Mouse (Mus musculus) forebrain, embryonic 10.5 days (tissue): ENCODE results near the gene Stap2. TPM values are rescaled to one million over a fixed set of nuclear protein-coding genes. Genes with fewer than 3 reads are reported as not detected.

Experiments
- DNase-seq: peaks from one replicate; pipeline ENCODE4 v3.0.0-alpha.2; 2017; ENCODE audit warnings: low spot score; ENCODE audit errors: extremely low spot score
- H3K27ac ChIP-seq: fragments of 300-500 bp; sonication (generic); 2 replicates; pipeline ENCODE4 v1.5.1; 2016; ENCODE audit warnings: mild to moderate bottlenecking
- H3K27me3 ChIP-seq: fragments of 300-500 bp; sonication (generic); 2 replicates; pipeline ENCODE4 v1.6.1; 2016; ENCODE audit warnings: mild to moderate bottlenecking; ENCODE audit not compliant: poor library complexity, severe bottlenecking
- H3K36me3 ChIP-seq: fragments of 300-500 bp; sonication (generic); replicated peaks from 2 replicates; pipeline ENCODE4 v1.6.1; 2016; ENCODE audit warnings: mild to moderate bottlenecking, moderate library complexity
- H3K4me1 ChIP-seq: fragments of 300-500 bp; sonication (generic); 2 replicates; pipeline ENCODE4 v1.6.1; 2016
- H3K4me3 ChIP-seq: fragments of 300-500 bp; sonication (generic); 2 replicates; pipeline ENCODE4 v1.5.1; 2016; ENCODE audit warnings: mild to moderate bottlenecking, moderate library complexity
- H3K9me3 ChIP-seq: fragments of 300-500 bp; sonication (generic); 2 replicates; pipeline ENCODE4 v1.6.1; 2016; ENCODE audit warnings: mild to moderate bottlenecking, moderate library complexity
- WGBS: fragments of 180-500 bp; shearing (Covaris S2); methylation state at CpG from one replicate; pipeline ENCODE4 v1.1.7; 2016; 5-methylcytosine and 5-hydroxymethylcytosine counted together
- polyA plus RNA-seq: library from polyadenylated mRNA; unstranded; fragments of >200 nt; fragmentation: Nextera tagmentation; extraction: Ambion mirVana; gene quantifications from 2 replicates; pipeline ENCODE4 v1.2.1, GENCODE M21; 2016

Gene Stap2
- polyA plus RNA-seq, 1 experiment from 2014 or later = 5.6 TPM

DNA sequence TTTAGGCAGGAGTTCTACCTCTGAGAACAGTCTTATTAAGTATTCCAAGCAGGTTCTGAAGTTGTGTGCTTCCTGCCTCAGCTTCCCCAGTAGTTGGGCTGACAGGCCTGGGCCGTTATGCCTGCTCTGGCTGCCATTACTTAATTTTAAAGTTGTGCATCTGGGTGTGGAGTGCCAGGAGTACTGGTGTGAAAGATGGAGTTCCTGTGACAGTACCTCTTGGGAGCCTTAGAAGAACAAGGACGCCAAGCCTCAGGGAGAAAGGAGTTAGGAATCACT lies 4.5 kb upstream of the Stap2 start:
- DNase-seq = no peak
- Histone ChIP-seq H3K9me3 (no peaks in the 10 kb centered on the region), H3K4me3 (peak overlapping the region; percentile 85), H3K4me1 (peaks cover 48% of the 10 kb centered on the region), H3K36me3 (peaks cover 48% of the 10 kb centered on the region), H3K27me3 (peaks cover 7% of the 10 kb centered on the region), H3K27ac (peak overlapping the region; percentile 97)
- WGBS = 63% methylated on average over 2 of the region's 2 CpGs

DNA sequence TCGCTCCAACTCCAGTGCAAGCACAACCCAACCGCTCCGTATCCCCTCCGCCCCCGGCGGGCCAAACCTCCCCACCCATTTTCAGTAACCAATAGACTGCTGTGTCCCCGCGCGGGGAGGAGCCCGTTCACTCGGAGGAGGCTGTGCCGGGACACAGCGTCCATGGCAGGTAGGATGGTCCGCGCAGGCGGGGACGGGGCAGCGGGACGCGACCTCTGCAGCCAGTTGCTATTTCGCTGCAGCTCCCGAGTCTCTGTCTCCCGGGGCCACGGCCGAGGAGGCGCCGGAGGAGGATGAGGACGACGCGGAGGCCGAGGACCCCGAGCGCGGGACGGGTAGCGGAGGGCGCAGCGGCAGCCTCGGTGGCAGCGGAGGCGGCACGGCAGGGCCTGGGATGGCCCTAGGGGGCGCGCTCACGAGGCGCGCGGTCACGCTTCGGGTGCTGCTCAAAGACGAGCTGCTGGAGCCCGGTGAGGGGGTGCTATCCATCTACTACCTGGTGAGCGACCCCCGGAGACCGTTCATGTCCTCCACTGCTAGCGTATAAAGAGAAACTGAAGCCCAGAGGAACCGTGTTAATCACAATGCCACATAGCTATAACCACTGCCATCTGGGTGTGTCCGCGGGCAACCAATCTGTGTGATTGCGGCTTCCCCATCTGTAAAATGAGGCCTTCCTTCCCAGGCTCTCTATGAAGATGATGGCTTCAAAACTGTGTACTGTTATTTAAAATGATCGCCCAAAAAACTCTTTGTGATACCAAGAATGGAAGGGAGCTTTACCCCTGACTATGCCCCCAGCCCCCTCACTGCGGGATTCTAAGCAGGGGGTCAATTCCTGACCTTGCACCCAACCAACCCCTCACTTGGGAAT lies 3.9 kb upstream of the Stap2 start:
- Histone ChIP-seq H3K4me3 (peak overlapping the region; percentile 85), H3K27ac (peak overlapping the region; percentile 97), H3K4me1 (peaks cover 48% of the 10 kb centered on the region), H3K9me3 (no peaks in the 10 kb centered on the region), H3K36me3 (peaks cover 42% of the 10 kb centered on the region), H3K27me3 (peaks cover 9% of the 10 kb centered on the region)
- DNase-seq = peak; percentile 92
- under 1% methylated on average over 62 of the region's 62 CpGs for WGBS

DNA sequence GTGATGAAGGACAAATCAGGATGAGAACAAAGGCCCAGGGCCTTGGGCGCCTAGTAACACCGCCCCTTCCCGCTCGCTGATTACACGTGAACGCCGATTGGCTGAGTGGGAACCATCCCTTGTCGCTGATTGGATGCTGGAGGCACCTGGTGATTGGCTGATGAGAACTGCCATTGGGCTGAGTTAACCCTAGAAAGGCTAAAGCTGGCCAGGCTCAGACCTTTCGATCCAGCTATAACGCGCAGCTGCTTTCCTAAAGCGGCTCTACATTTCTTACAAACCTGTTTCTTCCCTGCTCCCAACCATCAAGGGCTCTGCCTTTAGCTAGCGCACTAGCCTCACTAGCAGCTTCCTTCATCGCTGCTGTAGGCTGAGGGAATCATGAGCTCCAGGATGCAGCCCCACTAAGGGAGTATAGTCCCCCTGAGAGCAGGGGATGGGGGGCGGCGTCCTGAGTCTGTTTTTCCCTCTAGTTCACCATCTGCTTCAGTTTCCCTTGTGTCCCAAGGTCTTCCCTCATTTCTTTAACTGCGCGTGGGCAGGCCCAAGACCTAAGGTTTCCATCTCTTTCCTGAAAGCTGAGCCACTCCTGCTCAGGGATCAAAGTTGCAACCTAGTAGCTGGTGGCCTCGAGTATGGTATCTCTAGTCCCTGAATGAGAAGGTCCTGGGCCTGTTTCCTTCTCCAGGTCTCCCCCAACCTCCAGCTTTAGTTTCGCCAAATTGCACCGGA lies 3.1 kb upstream of the Stap2 start:
- Histone ChIP-seq H3K4me1 (peaks cover 48% of the 10 kb centered on the region), H3K4me3 (peak overlapping the region; percentile 85), H3K27ac (peak overlapping the region; percentile 97), H3K9me3 (no peaks in the 10 kb centered on the region), H3K27me3 (peaks cover 9% of the 10 kb centered on the region), H3K36me3 (peaks cover 34% of the 10 kb centered on the region)
- DNase-seq = peak; percentile 96
- WGBS = under 1% methylated on average over 21 of the region's 21 CpGs

DNA sequence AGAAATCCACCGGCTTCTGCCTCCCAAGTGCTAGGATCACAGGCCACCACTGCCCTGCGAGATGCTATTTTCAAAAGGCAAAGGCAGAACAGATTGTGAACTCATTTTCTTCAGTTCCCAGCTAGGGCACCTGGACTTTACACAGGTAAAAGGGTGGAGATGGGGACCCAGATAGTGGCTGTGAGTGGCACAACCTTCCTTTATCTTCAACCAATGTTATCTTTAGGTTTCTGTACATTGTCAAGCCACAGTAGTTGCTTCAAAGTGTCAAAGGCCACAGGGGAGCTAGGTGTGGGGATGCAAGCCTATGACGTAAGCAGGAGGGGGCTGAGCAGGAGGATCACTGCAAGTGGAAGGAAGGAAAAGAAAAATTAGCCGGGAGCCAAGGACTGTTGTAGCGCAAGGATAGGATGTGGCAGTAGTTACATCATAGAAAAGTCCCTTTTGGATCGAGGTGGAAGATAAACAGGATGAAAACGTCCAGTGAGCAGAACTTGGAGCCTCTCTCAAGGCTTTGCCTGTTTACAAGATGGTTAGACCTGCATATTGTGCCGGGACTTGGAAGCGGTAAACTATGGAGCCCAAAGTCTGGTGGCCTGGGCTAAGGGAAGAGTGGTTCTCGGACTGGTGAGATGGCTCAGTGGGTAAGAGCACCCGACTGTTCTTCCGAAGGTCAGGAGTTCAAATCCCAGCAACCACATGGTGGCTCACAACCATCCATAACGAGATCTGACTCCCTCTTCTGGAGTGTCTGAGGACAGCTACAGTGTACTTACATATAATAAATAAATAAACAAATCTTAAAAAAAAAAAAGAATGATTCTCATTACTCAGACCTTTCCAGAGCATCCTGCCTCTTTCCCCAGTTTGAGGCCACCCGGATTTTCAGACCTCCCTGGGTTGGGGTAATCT lies 2.3 kb upstream of the Stap2 start:
- Histone ChIP-seq H3K36me3 (peaks cover 26% of the 10 kb centered on the region), H3K4me3 (peak overlapping the region; percentile 85), H3K4me1 (peaks cover 48% of the 10 kb centered on the region), H3K9me3 (no peaks in the 10 kb centered on the region), H3K27ac (peak overlapping the region; percentile 97), H3K27me3 (peaks cover 12% of the 10 kb centered on the region)
- peak; percentile 37 for DNase-seq
- 33% methylated on average over 14 of the region's 14 CpGs for WGBS

DNA sequence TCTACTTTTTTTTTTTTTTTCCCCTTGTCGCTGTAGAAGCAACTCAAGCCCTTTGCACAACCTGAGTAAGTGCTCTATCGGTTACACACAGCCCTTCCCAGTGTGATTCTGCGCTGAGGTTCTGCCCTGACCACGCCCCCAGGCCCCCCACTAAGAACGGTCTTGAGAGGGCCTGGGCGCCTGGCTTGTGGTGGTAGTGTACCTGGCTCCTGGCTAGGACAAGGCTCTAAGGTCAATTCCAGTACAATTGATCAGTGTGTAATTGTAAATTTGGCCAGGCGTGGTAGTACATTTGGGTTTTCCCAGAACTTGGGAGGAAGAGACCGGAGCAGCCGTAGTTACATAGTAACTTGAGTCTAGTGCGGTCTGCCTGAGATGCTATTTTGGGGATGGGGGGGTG lies 1.6 kb upstream of the Stap2 start:
- H3K27ac ChIP-seq = peak overlapping the region; percentile 97
- no peak overlapping the region for H3K4me3 ChIP-seq
- peaks cover 48% of the 10 kb centered on the region for H3K4me1 ChIP-seq
- peaks cover 19% of the 10 kb centered on the region for H3K36me3 ChIP-seq
- H3K27me3 ChIP-seq = peaks cover 15% of the 10 kb centered on the region
- H3K9me3 ChIP-seq = no peaks in the 10 kb centered on the region
- DNase-seq = no peak
- WGBS = 52% methylated on average over 10 of the region's 10 CpGs

DNA sequence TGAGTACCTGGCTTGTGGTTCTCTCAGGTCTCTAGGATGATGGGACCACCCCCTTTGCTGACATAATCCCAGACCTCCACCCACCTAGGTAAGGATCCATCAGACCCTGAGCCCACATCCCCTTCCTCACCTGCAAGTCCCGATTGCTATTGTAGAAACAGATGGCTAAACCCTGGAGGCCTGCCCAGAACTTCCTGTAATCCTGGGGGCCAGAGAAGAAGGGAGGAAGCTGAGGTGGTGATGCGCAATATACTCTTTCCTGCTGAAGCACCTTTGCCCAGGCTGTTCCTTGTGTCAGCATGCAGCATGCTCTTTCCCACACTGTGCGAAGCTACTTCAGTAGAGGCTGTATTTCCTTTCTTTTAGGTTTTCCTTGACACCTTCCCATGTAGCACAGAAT lies 2.4 kb downstream of the Stap2 start:
- no peaks in the 10 kb centered on the region for H3K9me3 ChIP-seq
- WGBS = 85% methylated on average over 3 of the region's 3 CpGs
- H3K4me3 ChIP-seq = no peak overlapping the region
- H3K36me3 ChIP-seq = peaks cover under 1% of the 10 kb centered on the region; the same call in 1 of the 2 replicates
- no peak for DNase-seq
- H3K27me3 ChIP-seq = peaks cover 36% of the 10 kb centered on the region
- no peak overlapping the region for H3K27ac ChIP-seq
- H3K4me1 ChIP-seq = peaks cover 28% of the 10 kb centered on the region

DNA sequence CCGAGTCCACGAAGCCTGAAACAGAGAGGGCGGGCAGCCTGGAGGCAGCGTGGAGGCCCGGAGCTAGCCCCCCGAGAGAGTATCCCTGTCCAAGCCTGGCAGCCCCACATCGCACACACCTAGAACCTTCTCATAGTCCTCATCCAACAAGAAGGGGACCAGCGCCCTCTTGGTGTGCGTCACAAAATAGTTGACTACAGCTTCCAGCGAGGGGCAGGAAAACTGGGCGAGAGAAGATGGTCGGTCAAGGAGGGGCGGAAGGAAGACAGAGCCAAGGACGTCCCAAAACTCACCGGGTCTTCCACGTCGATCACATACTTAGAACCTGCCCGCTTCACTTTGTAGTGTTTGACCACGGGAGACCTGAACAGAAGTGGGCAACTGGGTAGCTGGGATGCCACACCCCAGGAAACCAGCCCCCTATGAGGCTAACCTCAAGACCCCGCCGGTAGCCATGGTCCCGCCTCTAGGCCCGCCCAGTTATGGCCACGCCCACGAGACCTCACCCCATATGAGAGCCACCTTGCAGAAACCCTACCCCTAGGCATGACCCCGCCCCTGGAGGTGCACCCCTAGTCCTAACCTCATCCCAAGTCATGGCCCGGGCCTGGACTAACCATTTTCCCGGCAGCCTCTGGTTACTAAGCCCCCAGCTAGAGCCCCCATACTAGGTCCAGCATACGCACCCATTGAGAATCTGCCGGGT lies 5.4 kb downstream of the Stap2 start:
- H3K27ac ChIP-seq = peak overlapping the region; percentile 60; the same call in 1 of the 2 replicates
- WGBS = 5% methylated on average over 30 of the region's 30 CpGs
- 0 out of 2 replicates have a peak, but pooled peaks cover 4% of the 10 kb centered on the region for H3K9me3 ChIP-seq
- H3K36me3 ChIP-seq = peaks cover 30% of the 10 kb centered on the region
- H3K4me3 ChIP-seq = peak overlapping the region; percentile 42
- DNase-seq = no peak
- H3K27me3 ChIP-seq = peaks cover 30% of the 10 kb centered on the region
- peaks cover 13% of the 10 kb centered on the region for H3K4me1 ChIP-seq

DNA sequence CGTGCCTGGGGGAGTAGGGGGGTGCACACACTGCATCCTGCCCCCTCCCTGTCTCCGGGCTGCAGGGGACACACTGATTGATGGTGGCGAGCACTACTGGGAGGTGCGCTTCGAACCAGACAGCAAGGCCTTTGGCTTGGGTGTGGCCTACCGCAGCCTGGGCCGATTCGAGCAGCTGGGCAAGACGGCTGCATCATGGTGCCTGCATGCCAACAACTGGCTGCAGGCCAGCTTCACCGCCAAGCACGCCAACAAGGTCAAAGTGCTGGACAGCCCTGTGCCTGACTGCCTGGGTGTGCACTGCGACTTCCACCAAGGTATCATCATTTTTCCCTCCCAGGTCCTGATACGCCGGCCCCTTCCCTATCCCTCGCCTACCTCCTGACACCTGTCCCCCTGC lies 9.4 kb downstream of the Stap2 start:
- Histone ChIP-seq H3K36me3 (peaks cover 61% of the 10 kb centered on the region), H3K4me3 (no peak overlapping the region), H3K9me3 (0 out of 2 replicates have a peak, but pooled peaks cover 4% of the 10 kb centered on the region), H3K27ac (no peak overlapping the region), H3K27me3 (peaks cover 17% of the 10 kb centered on the region), H3K4me1 (peaks cover 13% of the 10 kb centered on the region)
- 92% methylated on average over 15 of the region's 15 CpGs for WGBS
- no peak for DNase-seq

DNA sequence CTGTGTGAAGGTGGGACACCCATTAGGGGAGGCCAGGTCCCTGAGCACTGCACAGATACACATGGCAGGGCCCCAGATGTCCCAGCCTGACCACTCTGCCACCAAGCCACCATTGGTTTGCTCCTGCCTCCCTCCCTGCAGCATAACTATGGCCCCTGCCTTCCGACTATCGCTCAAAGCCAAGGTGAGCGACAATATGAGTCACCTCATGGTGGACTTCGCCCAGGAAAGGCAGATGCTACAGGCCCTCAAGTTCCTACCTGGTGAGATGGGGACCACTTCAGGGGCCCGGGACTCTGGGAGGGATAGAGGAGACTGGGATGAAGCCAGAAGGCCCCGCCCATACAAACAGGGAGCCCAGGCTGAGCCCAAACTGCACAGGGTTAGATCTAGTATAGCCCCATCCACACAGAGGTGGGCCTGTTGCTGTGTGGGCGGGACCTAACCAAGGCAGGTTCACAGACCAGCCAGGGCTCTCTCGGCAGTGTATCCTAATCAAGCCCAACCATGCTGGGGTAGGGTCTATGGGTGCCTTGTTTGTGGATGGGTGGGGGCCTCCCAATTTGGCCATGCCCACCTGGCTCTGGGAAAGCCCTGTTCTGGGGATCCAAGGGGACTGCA lies 15.0 kb downstream of the Stap2 start:
- no peak for DNase-seq

DNA sequence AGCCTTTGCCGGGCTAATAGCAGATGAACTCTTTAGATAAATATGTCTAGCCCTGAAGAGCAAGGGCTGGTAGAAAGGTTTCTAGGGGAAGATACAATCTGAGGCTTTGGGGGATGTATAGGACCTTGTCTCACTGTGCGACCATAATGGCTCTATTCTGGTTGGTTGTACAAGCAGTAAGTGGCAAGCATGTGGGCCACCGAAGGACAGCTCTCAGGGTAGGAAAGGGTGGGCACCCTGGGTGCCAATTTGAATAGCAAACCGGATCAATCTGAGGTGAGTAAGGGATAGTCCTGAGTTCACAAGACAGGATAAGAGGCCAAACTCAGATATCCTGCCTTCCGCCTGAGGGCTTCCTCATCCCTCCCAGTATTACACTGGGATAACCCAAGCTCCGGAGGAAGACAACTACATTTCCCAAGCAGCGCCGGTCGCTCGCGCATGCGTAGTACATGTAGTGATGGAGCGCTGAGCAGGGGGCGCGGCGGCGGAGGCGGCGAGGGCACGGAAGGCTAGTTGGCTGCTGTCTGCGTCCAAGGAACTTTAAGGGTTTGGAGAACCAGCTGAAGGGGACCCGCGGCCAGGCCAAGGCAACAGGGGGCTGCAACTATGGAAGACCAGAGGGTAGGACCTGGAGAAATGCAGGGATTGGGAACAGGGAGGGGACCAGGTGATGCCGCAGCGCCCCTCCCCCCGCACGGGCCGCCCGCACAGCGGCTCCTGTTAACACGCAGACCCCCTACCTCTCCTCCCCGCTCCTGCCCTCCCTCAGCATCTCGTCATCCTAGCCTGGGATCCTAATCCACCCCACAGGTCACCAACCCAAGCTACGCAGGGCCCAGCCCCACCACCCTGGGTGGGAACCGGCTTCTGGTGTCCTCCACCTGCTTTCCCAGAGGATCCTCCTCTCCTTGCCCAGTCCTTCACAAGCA lies 19.1 kb downstream of the Stap2 start, which contains the start of gene Fsd1:
TSS of gene Fsd1 (plus strand) at position 480 of the 932 bp plus-strand sequence.
- Histone ChIP-seq H3K36me3 (peaks cover 21% of the 10 kb centered on the region), H3K4me3 (peak within 1 kb of the TSS; percentile 73), H3K4me1 (peaks cover 13% of the 10 kb centered on the region), H3K9me3 (no peaks in the 10 kb centered on the region; the same call in 1 of the 2 replicates), H3K27me3 (no peaks in the 10 kb centered on the region), H3K27ac (peak within 1 kb of the TSS; percentile 85)
- WGBS = 8% methylated on average over 35 of the region's 35 CpGs
- DNase-seq = peak; percentile 79

More for the DNA sequence above, 15.0 kb downstream of the Stap2 start:
- Histone ChIP-seq H3K9me3 (no peaks in the 10 kb centered on the region), H3K27me3 (no peaks in the 10 kb centered on the region), H3K36me3 (peaks cover 53% of the 10 kb centered on the region), H3K4me1 (peaks cover 13% of the 10 kb centered on the region), H3K4me3 (no peak overlapping the region), H3K27ac (no peak overlapping the region)
- WGBS = 89% methylated on average over 8 of the region's 8 CpGs

DNA sequence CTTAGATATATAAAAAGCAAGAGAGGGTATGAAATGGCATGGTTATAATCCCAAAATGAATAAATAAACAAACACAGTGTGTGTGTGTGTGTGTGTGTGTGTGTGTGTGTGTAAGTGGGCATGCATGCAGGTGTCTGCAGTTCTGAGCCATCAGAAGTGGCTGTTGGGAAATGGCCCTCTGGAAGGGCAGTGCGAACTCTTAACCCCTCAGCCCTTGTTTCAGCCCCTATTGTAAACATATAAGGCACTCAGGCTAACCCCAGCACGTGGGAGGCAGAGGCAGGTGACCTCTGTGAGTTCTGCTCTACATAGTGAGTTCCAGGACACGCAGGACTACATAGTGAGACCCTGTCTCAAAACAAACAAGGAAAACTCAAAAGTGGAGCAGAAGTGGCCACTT lies 28.1 kb downstream of the Stap2 start:
- WGBS = 54% methylated on average over 3 of the region's 3 CpGs
- no peak overlapping the region for H3K4me3 ChIP-seq
- H3K9me3 ChIP-seq = no peaks in the 10 kb centered on the region
- peaks cover 27% of the 10 kb centered on the region for H3K36me3 ChIP-seq
- H3K27me3 ChIP-seq = peaks cover 8% of the 10 kb centered on the region
- H3K27ac ChIP-seq = no peak overlapping the region
- no peak for DNase-seq
- H3K4me1 ChIP-seq = peaks cover 20% of the 10 kb centered on the region
